Mouse (Mus musculus) CH12.LX (cell line): ENCODE data around the gene Zmpste24. TPM values are rescaled to one million over a fixed set of nuclear protein-coding genes. Genes with fewer than 3 reads are reported as not detected.

Experiments
- DNase-seq: peaks from one replicate; pipeline ENCODE4 v3.0.0-alpha.2; 2013; ENCODE audit errors: extremely low read depth
- H3K27ac ChIP-seq: 2 replicates; pipeline ENCODE4 v1.5.1; 2012; ENCODE audit warnings: low read depth, mild to moderate bottlenecking, control low read depth, moderate library complexity; ENCODE audit not compliant: insufficient read depth
- H3K27me3 ChIP-seq: replicated peaks from 2 replicates; pipeline ENCODE3; 2012; ENCODE audit warnings: inconsistent platforms
- H3K36me3 ChIP-seq, 2 experiments: replicated peaks in 1 of 2; 2 replicates each; pipeline versions ENCODE3 to v1.6.1; 2012; ENCODE audit warnings: inconsistent platforms in 1 of 2, low read length in 1 of 2, mild to moderate bottlenecking in 1 of 2, mixed read lengths in 1 of 2, moderate library complexity in 1 of 2; ENCODE audit not compliant: control insufficient read depth in 1 of 2, insufficient read depth in 1 of 2
- H3K4me1 ChIP-seq, 2 experiments: 2 replicates each; pipeline ENCODE4 v1.6.1; 2012; ENCODE audit warnings: inconsistent platforms in 1 of 2, moderate library complexity in 1 of 2; ENCODE audit not compliant: insufficient read depth in 2 of 2, control insufficient read depth in 1 of 2
- H3K4me2 ChIP-seq: 2 replicates; pipeline ENCODE4 v1.6.1; 2012; ENCODE audit warnings: low read depth, mild to moderate bottlenecking, control low read depth; ENCODE audit not compliant: poor library complexity, insufficient read depth, severe bottlenecking
- H3K4me3 ChIP-seq, 3 experiments: fragments of 150-350 bp in 1 of 3; sonication (generic) in 1 of 3; replicated peaks in 1 of 3; 2 replicates each; pipeline versions ENCODE3 to v1.5.1; 2011 to 2012; ENCODE audit warnings: low read depth in 2 of 3, low read length in 2 of 3, mild to moderate bottlenecking in 2 of 3, moderate library complexity in 2 of 3, control low read depth in 1 of 3, improper control_type of control experiment in 1 of 3, inconsistent platforms in 1 of 3, mixed read lengths in 1 of 3; ENCODE audit not compliant: poor library complexity in 1 of 3
- H3K79me2 ChIP-seq: replicated peaks from 2 replicates; pipeline ENCODE4 v1.6.1; 2012; ENCODE audit warnings: mild to moderate bottlenecking, moderate library complexity; ENCODE audit not compliant: control insufficient read depth, poor library complexity, insufficient read depth, severe bottlenecking; ENCODE audit errors: extremely low read depth
- H3K9ac ChIP-seq: 2 replicates; pipeline ENCODE4 v1.6.1; 2012; ENCODE audit warnings: low read depth, mild to moderate bottlenecking, control low read depth, moderate library complexity; ENCODE audit not compliant: insufficient read depth
- H3K9me3 ChIP-seq: replicated peaks from 2 replicates; pipeline ENCODE3; 2012; ENCODE audit warnings: low read length, inconsistent platforms, mixed read lengths
- CHD1 ChIP-seq: IDR thresholded peaks from 2 replicates; pipeline ENCODE4 v1.6.1; 2012; ENCODE audit warnings: low read depth, low read length, improper control_type of control experiment, inconsistent platforms
- CHD2 ChIP-seq: IDR thresholded peaks from 2 replicates; pipeline ENCODE4 v1.6.1; 2011; ENCODE audit warnings: low read length, improper control_type of control experiment
- CTCF ChIP-seq, 2 experiments: IDR thresholded peaks in 1 of 2; conservative IDR thresholded peaks in 1 of 2; 2 replicates each; pipeline ENCODE4 v1.5.1; 2011 to 2012; ENCODE audit warnings: low read depth in 2 of 2, low read length in 2 of 2, improper control_type of control experiment in 1 of 2, inconsistent platforms in 1 of 2, mild to moderate bottlenecking in 1 of 2, moderate library complexity in 1 of 2
- ELF1 ChIP-seq: IDR thresholded peaks from 2 replicates; pipeline ENCODE4 v1.6.1; 2014; ENCODE audit warnings: low read depth, mild to moderate bottlenecking, inconsistent platforms, low read length, improper control_type of control experiment
- EP300 ChIP-seq: IDR thresholded peaks from 2 replicates; pipeline ENCODE4 v1.6.1; 2011; ENCODE audit warnings: low read length, improper control_type of control experiment
- GABPA ChIP-seq: IDR thresholded peaks from 2 replicates; pipeline ENCODE4 v1.6.1; 2012; ENCODE audit warnings: low read depth, low read length, improper control_type of control experiment, inconsistent platforms; ENCODE audit not compliant: insufficient replicate concordance
- HCFC1 ChIP-seq: IDR thresholded peaks from 2 replicates; pipeline ENCODE4 v1.6.1; 2012; ENCODE audit warnings: low read depth, mild to moderate bottlenecking, inconsistent platforms, low read length, improper control_type of control experiment
- IRF4 ChIP-seq: IDR thresholded peaks from 2 replicates; pipeline ENCODE4 v1.6.1; 2014; ENCODE audit warnings: low read depth, mild to moderate bottlenecking, inconsistent platforms, low read length, improper control_type of control experiment
- JUN ChIP-seq: IDR thresholded peaks from 2 replicates; pipeline ENCODE4 v1.6.1; 2011; ENCODE audit warnings: low read depth, mild to moderate bottlenecking, low read length, improper control_type of control experiment, moderate library complexity; ENCODE audit not compliant: insufficient read depth
- JUND ChIP-seq: conservative IDR thresholded peaks from 2 replicates; pipeline ENCODE4 v1.6.1; 2011; ENCODE audit warnings: low read depth, low read length, improper control_type of control experiment
- MAFK ChIP-seq: IDR thresholded peaks from 2 replicates; pipeline ENCODE4 v1.6.1; 2011; ENCODE audit warnings: low read length, improper control_type of control experiment; ENCODE audit not compliant: insufficient replicate concordance
- MAX ChIP-seq: IDR thresholded peaks from 2 replicates; pipeline ENCODE4 v1.6.1; 2011; ENCODE audit warnings: low read length, improper control_type of control experiment
- MAZ ChIP-seq: IDR thresholded peaks from 2 replicates; pipeline ENCODE4 v1.6.1; 2012; ENCODE audit warnings: low read depth, mild to moderate bottlenecking, inconsistent platforms, low read length, improper control_type of control experiment, moderate library complexity
- MXI1 ChIP-seq: IDR thresholded peaks from 2 replicates; pipeline ENCODE4 v1.6.1; 2011; ENCODE audit warnings: mild to moderate bottlenecking, low read depth, low read length, improper control_type of control experiment
- MYC ChIP-seq: IDR thresholded peaks from 2 replicates; pipeline ENCODE4 v1.6.1; 2011; ENCODE audit warnings: low read depth, mild to moderate bottlenecking, improper control_type of control experiment, low read length
- NELFE ChIP-seq: IDR thresholded peaks from 2 replicates; pipeline ENCODE4 v1.6.1; 2011; ENCODE audit warnings: low read depth, low read length, improper control_type of control experiment
- NRF1 ChIP-seq: IDR thresholded peaks from 2 replicates; pipeline ENCODE4 v1.6.1; 2014; ENCODE audit warnings: low read depth, mild to moderate bottlenecking, inconsistent platforms, low read length, improper control_type of control experiment, moderate library complexity
- PAX5 ChIP-seq: IDR thresholded peaks from 2 replicates; pipeline ENCODE4 v1.6.1; 2012; ENCODE audit warnings: low read length, inconsistent platforms, mixed read lengths
- POLR2A ChIP-seq: IDR thresholded peaks from 2 replicates; pipeline ENCODE4 v1.6.1; 2011; ENCODE audit warnings: low read depth, mild to moderate bottlenecking, improper control_type of control experiment, low read length
- POLR2AphosphoS2 ChIP-seq: IDR thresholded peaks from 2 replicates; pipeline ENCODE4 v1.6.1; 2011; ENCODE audit warnings: low read depth, low read length, improper control_type of control experiment
- RAD21 ChIP-seq: IDR thresholded peaks from 2 replicates; pipeline ENCODE4 v1.6.1; 2011; ENCODE audit warnings: low read depth, mild to moderate bottlenecking, low read length, improper control_type of control experiment, moderate library complexity
- RCOR1 ChIP-seq: conservative IDR thresholded peaks from 2 replicates; pipeline ENCODE4 v1.6.1; 2012; ENCODE audit warnings: low read depth, mild to moderate bottlenecking, inconsistent platforms, low read length, improper control_type of control experiment
- SIN3A ChIP-seq: IDR thresholded peaks from 2 replicates; pipeline ENCODE4 v1.6.1; 2012; ENCODE audit warnings: low read length, improper control_type of control experiment, inconsistent platforms
- SMC3 ChIP-seq: IDR thresholded peaks from 2 replicates; pipeline ENCODE4 v1.6.1; 2011; ENCODE audit warnings: low read depth, low read length, improper control_type of control experiment
- TBP ChIP-seq: conservative IDR thresholded peaks from 2 replicates; pipeline ENCODE4 v1.6.1; 2011; ENCODE audit warnings: low read depth, low read length, improper control_type of control experiment
- USF1 ChIP-seq: IDR thresholded peaks from 2 replicates; pipeline ENCODE4 v1.6.1; 2014; ENCODE audit warnings: low read depth, mild to moderate bottlenecking, inconsistent platforms, low read length, improper control_type of control experiment
- USF2 ChIP-seq: conservative IDR thresholded peaks from 2 replicates; pipeline ENCODE4 v1.6.1; 2011; ENCODE audit warnings: low read depth, low read length, improper control_type of control experiment
- ZC3H11A ChIP-seq: IDR thresholded peaks from 2 replicates; pipeline ENCODE4 v1.6.1; 2012; ENCODE audit warnings: low read depth, mild to moderate bottlenecking, inconsistent platforms, low read length, improper control_type of control experiment
- ZKSCAN1 ChIP-seq: IDR thresholded peaks from 2 replicates; pipeline ENCODE4 v1.6.1; 2012; ENCODE audit warnings: low read depth, inconsistent platforms, low read length, improper control_type of control experiment, borderline replicate concordance
- ZMIZ1 ChIP-seq: IDR thresholded peaks from 2 replicates; pipeline ENCODE4 v1.6.1; 2012; ENCODE audit warnings: low read depth, mild to moderate bottlenecking, inconsistent platforms, low read length, improper control_type of control experiment
- ZNF384 ChIP-seq: IDR thresholded peaks from 2 replicates; pipeline ENCODE4 v1.6.1; 2012; ENCODE audit warnings: low read depth, low read length, improper control_type of control experiment, inconsistent platforms
- dilution Hi-C: fragments of 300-500 bp; cut with MboI; formaldehyde crosslinking; loops from 2 replicates; pipeline ENCODE4 v1.14.3; 2020; ENCODE audit warnings: low sequenced_read_pairs; ENCODE audit not compliant: extremely low pct_unique_long_range_greater_than_20kb, extremely low pct_ligation_motif_present
- in situ Hi-C: fragments of 300-500 bp; cut with MboI; formaldehyde crosslinking; loops from 3 replicates; pipeline ENCODE4 v1.14.3; 2019; ENCODE audit warnings: low sequenced_read_pairs, low pct_ligation_motif_present, low pct_unique_long_range_greater_than_20kb, mixed read lengths
- polyA plus RNA-seq: library from polyadenylated mRNA; unstranded; fragments of >175 nt; gene quantifications from 2 replicates; pipeline ENCODE4 v1.2.1, GENCODE M21; 2012; ENCODE audit warnings: low read depth; ENCODE audit not compliant: insufficient read length
- total RNA-seq, 2 experiments: library from RNA; depleted of rRNA; stranded (reverse); fragments of 300-350 nt in 1 of 2; fragments of >200 nt in 1 of 2; gene quantifications; 2 replicates each; pipeline ENCODE4 v1.2.3; 2012 to 2014

The Zmpste24 gene
- total and polyA plus RNA-seq, 3 experiments, result 22.3 to 59.1 (median 55.7) TPM

- H3K27me3 ChIP-seq, result no peaks in the 10 kb centered on the region
- H3K79me2 ChIP-seq, result peaks cover 58% of the 10 kb centered on the region
- TF ChIP-seq MAZ, result no peak
- TF ChIP-seq MYC, result no peak
- no peak for TF ChIP-seq RAD21
- DNase-seq, result no peak
- no peaks in the 10 kb centered on the region for H3K9me3 ChIP-seq
- peak overlapping the region; percentile 100 for H3K4me2 ChIP-seq
- in situ Hi-C loops, result no loop called here
- dilution Hi-C loops, result no loop called here
- peak overlapping the region; percentile 91 to 98 (median 97) for H3K4me3 ChIP-seq
- peak overlapping the region; percentile 59 for H3K9ac ChIP-seq
- H3K4me1 ChIP-seq, result peaks cover 2 to 42% of the 10 kb centered on the region in 2 experiments; a peak in 3 of 4 replicates
- peaks cover 0 to 14% of the 10 kb centered on the region in 2 experiments for H3K36me3 ChIP-seq
- H3K27ac ChIP-seq, result peak overlapping the region; percentile 67; the same call in 1 of the 2 replicates
Observed at GRCm38 (mm10) chr4:121015268-121015659, 82.8 kb downstream of the Zmpste24 start.

DNA sequence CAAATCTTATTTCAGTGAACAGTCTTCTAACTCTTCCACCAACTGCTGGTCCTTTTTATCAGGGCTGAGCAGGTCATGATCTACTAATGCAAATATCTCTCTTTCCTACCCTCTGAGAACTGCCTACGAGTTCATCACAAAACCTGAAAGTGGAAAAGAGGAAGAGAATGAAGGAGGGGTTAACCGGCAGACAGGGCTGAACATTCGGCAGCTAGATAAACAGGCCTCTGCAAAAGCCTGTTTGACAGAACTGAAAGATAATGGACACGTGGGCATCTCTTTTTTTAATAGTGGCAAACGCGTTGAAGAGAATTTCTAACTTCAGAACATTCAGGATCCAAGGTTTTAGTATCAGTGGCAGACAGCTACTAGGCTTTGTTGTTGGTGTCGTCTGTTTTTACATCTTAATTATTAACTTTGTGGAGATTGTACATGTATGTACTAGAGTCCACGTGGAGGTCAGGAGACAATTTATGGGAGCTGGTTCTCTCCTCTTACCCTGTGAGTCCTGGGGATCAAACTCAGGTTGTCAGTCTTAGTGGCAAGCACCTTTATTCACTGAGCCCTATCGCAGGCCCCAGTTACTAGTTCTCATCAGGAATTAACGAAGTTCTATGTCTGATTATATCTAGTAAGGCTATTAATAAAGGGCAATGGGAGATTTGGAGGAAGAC, 83.3 kb downstream of the Zmpste24 start:
- no peaks in the 10 kb centered on the region for H3K9me3 ChIP-seq
- H3K36me3 ChIP-seq, result peaks cover 0 to 15% of the 10 kb centered on the region in 2 experiments
- H3K79me2 ChIP-seq, result peaks cover 63% of the 10 kb centered on the region
- peak overlapping the region; percentile 59 for H3K9ac ChIP-seq
- in situ Hi-C loops, result no loop called here
- DNase-seq, result peak; percentile 89
- H3K4me1 ChIP-seq, result peaks cover 3 to 48% of the 10 kb centered on the region in 2 experiments
- no peaks in the 10 kb centered on the region for H3K27me3 ChIP-seq
- H3K27ac ChIP-seq, result peak overlapping the region; percentile 67; the same call in 1 of the 2 replicates
- peak overlapping the region; percentile 91 to 98 (median 97) for H3K4me3 ChIP-seq
- dilution Hi-C loops, result no loop called here
- H3K4me2 ChIP-seq, result peak overlapping the region; percentile 100
- TF ChIP-seq IRF4 (peak; percentile 67), HCFC1 (peak; percentile 10; the same call in 1 of the 2 replicates), PAX5 (no peak), CTCF (conservative IDR thresholded peaks at IDR 0.05 in 1 of 2, IDR thresholded peaks at IDR 0.05 in 1 of 2; ENCODE audit: low read depth in 2 of 2, low read length in 2 of 2) (no peak), NRF1 (no peak), NELFE (no peak), ELF1 (peak; percentile 40), ZNF384 (peak; percentile 14; the same call in 1 of the 2 replicates), ZKSCAN1 (no peak), MAZ (no peak), POLR2AphosphoS2 (no peak), SMC3 (no peak), MXI1 (peak; percentile 99), RCOR1 (no peak), RAD21 (no peak), JUN (no peak), MYC (peak; percentile 97), GABPA (no peak), TBP (peak; percentile 75; the same call in 1 of the 2 replicates), JUND (0 out of 2 replicates have a peak, but pooled peaks have one; percentile 11), CHD2 (no peak), MAX (peak; percentile 90), MAFK (no peak), EP300 (peak; percentile 56; the same call in 1 of the 2 replicates), USF2 (peak; percentile 47; the same call in 1 of the 2 replicates), ZC3H11A (no peak), USF1 (peak; percentile 54), ZMIZ1 (no peak), POLR2A (peak; percentile 33; the same call in 1 of the 2 replicates), CHD1 (peak; percentile 24; the same call in 1 of the 2 replicates), SIN3A (peak; percentile 96)
